Mouse (Mus musculus) myocyte (in vitro differentiated cells): ENCODE data around the gene En1.

Experiments used
- CEBPB ChIP-seq: IDR thresholded peaks from 2 replicates; pipeline ENCODE4 v1.6.1; 2011; ENCODE audit warnings: mild to moderate bottlenecking, moderate library complexity; ENCODE audit not compliant: poor library complexity, insufficient read depth, severe bottlenecking
- E2F4 ChIP-seq: IDR thresholded peaks from one replicate; pipeline ENCODE4 v1.6.1; 2011; ENCODE audit warnings: mild to moderate bottlenecking, control low read depth, moderate library complexity; ENCODE audit not compliant: insufficient read depth
- MAX ChIP-seq: IDR thresholded peaks from one replicate; pipeline ENCODE4 v1.6.1; 2011; ENCODE audit warnings: low read depth, mild to moderate bottlenecking, control low read depth
- MYOD1 ChIP-seq, 3 experiments: IDR thresholded peaks; one replicate each; pipeline ENCODE4 v1.6.1; 2011; ENCODE audit warnings: control low read depth in 2 of 3, low read depth in 2 of 3, mild to moderate bottlenecking in 2 of 3, moderate library complexity in 1 of 3; ENCODE audit not compliant: insufficient read length in 2 of 3, control insufficient read depth in 1 of 3
- MYOG ChIP-seq, 3 experiments: IDR thresholded peaks; one replicate each; pipeline ENCODE4 v1.6.1; 2011; ENCODE audit warnings: control low read depth in 2 of 3, low read depth in 2 of 3, mild to moderate bottlenecking in 2 of 3; ENCODE audit not compliant: insufficient read length in 2 of 3, control insufficient read depth in 1 of 3, insufficient read depth in 1 of 3
- POLR2A ChIP-seq: IDR thresholded peaks from one replicate; pipeline ENCODE4 v1.6.1; 2011; ENCODE audit warnings: low read depth, mild to moderate bottlenecking, control low read depth, moderate library complexity; ENCODE audit not compliant: insufficient read length
- POLR2AphosphoS2 ChIP-seq: IDR thresholded peaks from one replicate; pipeline ENCODE4 v1.6.1; 2011; ENCODE audit warnings: low read depth, control low read depth; ENCODE audit not compliant: insufficient read length
- REST ChIP-seq: IDR thresholded peaks from one replicate; pipeline ENCODE4 v1.6.1; 2011; ENCODE audit warnings: mild to moderate bottlenecking, control low read depth, moderate library complexity; ENCODE audit not compliant: insufficient read depth, insufficient read length
- SRF ChIP-seq: IDR thresholded peaks from one replicate; pipeline ENCODE4 v1.6.1; 2011; ENCODE audit warnings: low read depth; ENCODE audit not compliant: control insufficient read depth, insufficient read length
- TCF12 ChIP-seq: IDR thresholded peaks from one replicate; pipeline ENCODE4 v1.6.1; 2011; ENCODE audit warnings: mild to moderate bottlenecking, control low read depth; ENCODE audit not compliant: poor library complexity, insufficient read depth, severe bottlenecking
- TCF3 ChIP-seq: IDR thresholded peaks from one replicate; pipeline ENCODE4 v1.6.1; 2011; ENCODE audit warnings: low read depth, control low read depth; ENCODE audit not compliant: insufficient read length
- USF1 ChIP-seq: IDR thresholded peaks from one replicate; pipeline ENCODE4 v1.6.1; 2011; ENCODE audit warnings: low read depth, mild to moderate bottlenecking, control low read depth, moderate library complexity

DNA sequence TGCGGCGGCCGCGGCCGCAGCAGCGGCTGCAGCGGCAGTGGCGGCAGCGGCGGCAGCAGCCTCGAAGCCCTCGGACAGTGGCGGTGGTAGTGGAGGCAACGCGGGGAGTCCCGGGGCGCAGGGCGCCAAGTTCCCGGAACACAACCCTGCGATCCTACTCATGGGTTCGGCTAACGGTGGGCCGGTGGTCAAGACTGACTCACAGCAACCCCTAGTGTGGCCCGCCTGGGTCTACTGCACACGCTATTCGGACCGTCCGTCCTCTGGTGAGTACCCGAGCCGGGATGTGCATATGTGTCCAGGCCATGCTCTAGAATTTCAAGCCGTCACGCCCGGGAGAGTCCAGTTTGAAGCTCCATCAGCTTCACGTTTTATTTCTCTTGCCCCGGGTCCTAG, 1.4 kb downstream of the En1 start:
- TF ChIP-seq POLR2A (no peak), MYOD1 (IDR thresholded peaks at IDR 0.05; ENCODE audit: control insufficient read depth in 1 of 3, insufficient read length in 2 of 3, low read depth in 2 of 3) (no peak), CEBPB (no peak), USF1 (no peak), MAX (no peak), TCF3 (no peak), E2F4 (no peak), POLR2AphosphoS2 (no peak), TCF12 (no peak), SRF (no peak), MYOG (IDR thresholded peaks at IDR 0.05; ENCODE audit: control insufficient read depth in 1 of 3, insufficient read depth in 1 of 3, insufficient read length in 2 of 3, low read depth in 2 of 3) (no peak), REST (no peak)
